Mouse (Mus musculus) embryonic facial prominence, embryonic 11.5 days (tissue): ENCODE results near the gene Olfr437. TPM values are rescaled to one million over a fixed set of nuclear protein-coding genes. Genes with fewer than 3 reads are reported as not detected.
"Not testable (repeated sequence)": the region's sequence is repeated elsewhere in the genome, so short reads cannot be mapped to it uniquely, and the experiment has no call there.

Experiments
- ATAC-seq: fragments of 200-750 bp; cut with Nextera tagmentation; replicated peaks from 2 replicates; pipeline ENCODE4 v1.8.0; 2017; ENCODE audit warnings: low read depth; ENCODE audit not compliant: insufficient number of reproducible peaks, low FRiP score, low TSS enrichment
- DNase-seq: peaks from one replicate; pipeline ENCODE4 v3.0.0-alpha.2; 2015; ENCODE audit warnings: low spot score
- H3K27ac ChIP-seq: fragments of 300-500 bp; sonication (generic); replicated peaks from 2 replicates; pipeline ENCODE4 v1.5.1; 2014; ENCODE audit warnings: mild to moderate bottlenecking, low read depth, low read length, control low read depth
- H3K27me3 ChIP-seq: fragments of 300-500 bp; sonication (generic); 2 replicates; pipeline ENCODE4 v1.6.1; 2014; ENCODE audit warnings: mild to moderate bottlenecking, low read length, moderate library complexity, mixed read lengths; ENCODE audit not compliant: control insufficient read depth, insufficient read depth
- H3K36me3 ChIP-seq: fragments of 300-500 bp; sonication (generic); replicated peaks from 2 replicates; pipeline ENCODE4 v1.6.1; 2014; ENCODE audit warnings: low read depth, mild to moderate bottlenecking, low read length, moderate library complexity, mixed read lengths; ENCODE audit not compliant: control insufficient read depth, insufficient read depth
- H3K4me1 ChIP-seq: fragments of 300-500 bp; sonication (generic); 2 replicates; pipeline ENCODE4 v1.6.1; 2014; ENCODE audit warnings: low read length, mixed read lengths; ENCODE audit not compliant: control insufficient read depth, insufficient read depth
- H3K4me2 ChIP-seq: fragments of 300-500 bp; sonication (generic); 2 replicates; pipeline ENCODE4 v1.6.1; 2014; ENCODE audit warnings: low read depth, mild to moderate bottlenecking, control low read depth, low read length, moderate library complexity
- H3K4me3 ChIP-seq: fragments of 300-500 bp; sonication (generic); 2 replicates; pipeline ENCODE4 v1.5.1; 2014; ENCODE audit warnings: low read depth, low read length, control low read depth
- H3K9ac ChIP-seq: fragments of 300-500 bp; sonication (generic); replicated peaks from 2 replicates; pipeline ENCODE4 v1.6.1; 2014; ENCODE audit warnings: mild to moderate bottlenecking, control low read depth, low read length
- H3K9me3 ChIP-seq: fragments of 300-500 bp; sonication (generic); replicated peaks from 2 replicates; pipeline ENCODE4 v1.6.1; 2016; ENCODE audit warnings: mild to moderate bottlenecking, low read length, inconsistent platforms, mixed read lengths; ENCODE audit not compliant: control insufficient read depth
- WGBS: fragments of 180-500 bp; shearing (Covaris S2); extraction: QIAGEN DNeasy Blood & Tissue Kit; methylation state at CpG from one replicate; pipeline ENCODE4 v1.1.7; 2014; 5-methylcytosine and 5-hydroxymethylcytosine counted together
- polyA plus RNA-seq: library from polyadenylated mRNA; unstranded; fragments of >200 nt; fragmentation: Nextera tagmentation; extraction: Ambion mirVana; gene quantifications from 2 replicates; pipeline ENCODE4 v1.2.1, GENCODE M21; 2014

The Olfr437 gene
- polyA plus RNA-seq, 1 experiment from 2014 or later, result not detected

GRCm38 (mm10) chr6:43196781-43197180, 33.7 kb downstream of the Olfr437 start, which contains the start of gene Olfr435:
Gene Olfr435, plus strand, starts transcription at chr6:43197146.
- no peak within 1 kb of the TSS for H3K27ac ChIP-seq
- H3K4me1 ChIP-seq, result no peaks in the 10 kb centered on the region
- no peak within 1 kb of the TSS for H3K4me2 ChIP-seq
- DNase-seq (no peak), ATAC-seq (no peak)
- H3K27me3 ChIP-seq, result no peaks in the 10 kb centered on the region
- no peaks in the 10 kb centered on the region for H3K9me3 ChIP-seq
- H3K36me3 ChIP-seq, result no peaks in the 10 kb centered on the region
- H3K9ac ChIP-seq, result no peak within 1 kb of the TSS
- H3K4me3 ChIP-seq, result no peak within 1 kb of the TSS

- Histone ChIP-seq H3K27me3 (no peaks in the 10 kb centered on the region), H3K4me2 (no peak overlapping the region), H3K36me3 (no peaks in the 10 kb centered on the region), H3K4me3 (no peak overlapping the region), H3K9ac (no peak overlapping the region), H3K9me3 (no peaks in the 10 kb centered on the region), H3K4me1 (no peaks in the 10 kb centered on the region), H3K27ac (no peak overlapping the region)
- WGBS, result 79% methylated on average over 3 of the region's 3 CpGs
- ATAC-seq (no peak), DNase-seq (no peak)
Measured at GRCm38 (mm10) chr6:43198094-43198493, 35.0 kb downstream of the Olfr437 start.

- no peaks in the 10 kb centered on the region for H3K36me3 ChIP-seq
- ATAC-seq (no peak), DNase-seq (no peak)
- H3K4me2 ChIP-seq, result no peak overlapping the region
- no peak overlapping the region for H3K4me3 ChIP-seq
- no peak overlapping the region for H3K27ac ChIP-seq
- H3K4me1 ChIP-seq, result no peaks in the 10 kb centered on the region
- H3K27me3 ChIP-seq, result no peaks in the 10 kb centered on the region
- H3K9ac ChIP-seq, result no peak overlapping the region
- no peaks in the 10 kb centered on the region for H3K9me3 ChIP-seq
Measured at GRCm38 (mm10) chr6:43202786-43203185, 39.7 kb downstream of the Olfr437 start.

- Histone ChIP-seq H3K36me3 (no peaks in the 10 kb centered on the region), H3K4me3 (no peak overlapping the region), H3K4me2 (no peak overlapping the region), H3K9ac (no peak overlapping the region), H3K27me3 (no peaks in the 10 kb centered on the region), H3K27ac (no peak overlapping the region), H3K9me3 (no peaks in the 10 kb centered on the region), H3K4me1 (no peaks in the 10 kb centered on the region)
- ATAC-seq (no peak), DNase-seq (no peak)
- WGBS, result 35% methylated on average over 2 of the region's 2 CpGs
Measured at GRCm38 (mm10) chr6:43205355-43205754, 42.3 kb downstream of the Olfr437 start.

DNA sequence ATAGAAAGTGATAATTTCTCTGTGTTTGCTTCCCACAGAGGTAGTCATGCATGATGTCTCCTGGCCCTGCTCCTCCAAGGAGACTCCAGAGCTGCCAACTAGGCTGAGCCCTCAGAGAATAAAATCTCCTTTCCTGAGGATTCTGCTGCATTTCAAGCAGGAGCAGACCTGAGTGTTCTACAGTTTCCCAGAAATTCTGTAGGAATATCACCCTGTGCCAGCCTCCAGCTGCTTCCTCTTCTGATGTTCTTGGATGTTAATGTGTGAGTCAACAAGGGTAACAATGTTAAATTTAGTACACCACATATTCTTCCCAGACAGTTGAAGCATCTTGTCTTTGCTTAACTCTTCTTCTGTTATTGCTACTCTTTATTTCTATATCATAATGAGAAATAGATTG, 49.8 kb downstream of the Olfr437 start, which contains the start of gene Olfr434:
Olfr434 (plus strand) TSS at position 149 of the 400 bp plus-strand sequence.
- not testable (repeated sequence) for DNase-seq, H3K9me3 ChIP-seq, ATAC-seq, H3K9ac ChIP-seq, H3K4me2 ChIP-seq, H3K36me3 ChIP-seq, H3K4me3 ChIP-seq, H3K27ac ChIP-seq, H3K27me3 ChIP-seq, H3K4me1 ChIP-seq

Other genes starting within 250 kb of the Olfr437 start
- not detected in 2 replicates for gene Olfr446, start 241.9 kb upstream of the Olfr437 start, polyA plus RNA-seq
- gene Olfr444, start 214.2 kb upstream of the Olfr437 start, polyA plus RNA-seq, result not detected in 2 replicates
- not detected in 2 replicates for gene Olfr441, start 56.9 kb upstream of the Olfr437 start, polyA plus RNA-seq
- gene Olfr237-ps1, start 16.7 kb upstream of the Olfr437 start, polyA plus RNA-seq, result not detected in 2 replicates
- not detected in 2 replicates for gene Olfr13, start 8.9 kb downstream of the Olfr437 start, polyA plus RNA-seq
- gene Olfr435, start 33.9 kb downstream of the Olfr437 start, polyA plus RNA-seq, result not detected in 2 replicates
- gene Olfr434, start 49.7 kb downstream of the Olfr437 start, polyA plus RNA-seq, result not detected in 2 replicates
- gene Olfr47, start 68.2 kb downstream of the Olfr437 start, polyA plus RNA-seq, result not detected in 2 replicates
- gene Arhgef5, start 102.3 kb downstream of the Olfr437 start, polyA plus RNA-seq, result 4.5 and 5.7 TPM in 2 replicates
- not detected in 2 replicates for gene Nobox, start 146.3 kb downstream of the Olfr437 start, polyA plus RNA-seq